Mouse (Mus musculus) bone marrow, adult 2 months (tissue): ENCODE results near the gene Olfr462.

Experiments used
- CTCF ChIP-seq: fragments of 200-500 bp; IDR thresholded peaks from 2 replicates; pipeline ENCODE4 v1.5.1; 2011; ENCODE audit warnings: low read length, control low read depth; ENCODE audit not compliant: control insufficient read depth, insufficient read depth
- POLR2A ChIP-seq: fragments of 200-500 bp; IDR thresholded peaks from 2 replicates; pipeline ENCODE4 v1.6.1; 2011; ENCODE audit warnings: low read depth, mild to moderate bottlenecking, control low read depth, low read length, borderline replicate concordance; ENCODE audit not compliant: control insufficient read depth

- no peak for TF ChIP-seq CTCF
- TF ChIP-seq POLR2A: no peak
These were observed 45.0 kb downstream of the Olfr462 start for GRCm38 (mm10) chr11:87846968-87847600.
